ENCODE assay signal across 10 mouse cellular contexts in genomic region chr12:4905946-4906345, GRCm38 (mm10). TPM values are rescaled to one million over a fixed set of nuclear protein-coding genes. Genes with fewer than 3 reads are reported as not detected.
DNase-seq lines count a peak whose midpoint lies in the region; ATAC-seq and TF ChIP-seq lines count a peak whose summit lies in the region.
"Had no signal": no experiment of that assay in that cellular context is flagged by ENCODE, and none has a peak within 500 bp of the region (broad histone marks: within the 10 kb centered on the region; RNA-seq: fewer than 3 reads in every experiment).

No protein-coding gene starts in this region.

- H3K27ac ChIP-seq in gastrocnemius, adult 2 months, result no peak overlapping the region
- H3K27ac ChIP-seq in CH12.LX (ENCODE audit: insufficient read depth, low read depth), result no peak overlapping the region
- peak overlapping the region; percentile 97; the same call in 1 of the 2 replicates for H3K27ac ChIP-seq in liver, embryonic 16.5 days (ENCODE audit: low read length)

- in situ Hi-C loops in CH12.LX (cut with MboI; ENCODE audit: low pct_ligation_motif_present, low pct_unique_long_range_greater_than_20kb, low sequenced_read_pairs), result loop anchor here (25.0 kb wide), 1 partner anchor 1344 kb away; the partner anchor contains the start of gene Dtnb

- intact Hi-C loops in gastrocnemius, adult 2 months (cut with DNase I), result no loop called here

- no peaks in the 10 kb centered on the region for H3K27me3 ChIP-seq in CH12.LX (replicated peaks)
- H3K27me3 ChIP-seq in liver, embryonic 16.5 days (ENCODE audit: control insufficient read depth, insufficient read depth, low read depth, low read length), result no peaks in the 10 kb centered on the region

- peaks cover 10% of the 10 kb centered on the region; the same call in 1 of the 2 replicates for H3K79me2 ChIP-seq in CH12.LX (replicated peaks; ENCODE audit: control insufficient read depth, extremely low read depth, insufficient read depth, poor library complexity, severe bottlenecking)

- DNase-seq in gastrocnemius, adult 2 months, result no peak
- no peak for DNase-seq in gastrocnemius, postnatal 10 days
- DNase-seq in CH12.LX (ENCODE audit: extremely low read depth), result no peak
- peak; percentile 55 for DNase-seq in brain, adult 2 months (ENCODE audit: low read depth, low spot score)
- DNase-seq in frontal cortex, postnatal 25 days (ENCODE audit: low spot score in 2 of 2), result no peak
- no peak for DNase-seq in frontal cortex, postnatal 14 days (ENCODE audit: low spot score in 2 of 2)
- no peak for DNase-seq in left cerebral cortex, adult 11 months (ENCODE audit: low spot score)
- DNase-seq: adrenal gland, postnatal 10 days; kidney, postnatal 10 days had no signal

- WGBS in liver, embryonic 16.5 days (ENCODE audit: insufficient replicate concordance), result 53% methylated on average over 7 of the region's 7 CpGs

- H3K36me3 ChIP-seq in CH12.LX (replicated peaks in 1 of 2; ENCODE audit: control insufficient read depth in 1 of 2, insufficient read depth in 1 of 2, low read length in 1 of 2), result peaks cover 3 to 21% of the 10 kb centered on the region in 2 experiments
- peaks cover 5% of the 10 kb centered on the region; the same call in 1 of the 2 replicates for H3K36me3 ChIP-seq in liver, embryonic 16.5 days (ENCODE audit: control insufficient read depth, insufficient read depth)

- no peak for ATAC-seq in liver, embryonic 16.5 days (ENCODE audit: low read depth)

- H3K9ac ChIP-seq in CH12.LX (ENCODE audit: insufficient read depth, low read depth), result no peak overlapping the region
- peak overlapping the region; percentile 99 for H3K9ac ChIP-seq in liver, embryonic 16.5 days (ENCODE audit: low read depth, low read length)

- no peak for TF ChIP-seq POLR2A in CH12.LX (IDR thresholded peaks at IDR 0.05; ENCODE audit: low read depth, low read length)

- dilution Hi-C loops in CH12.LX (cut with MboI; ENCODE audit: extremely low pct_ligation_motif_present, extremely low pct_unique_long_range_greater_than_20kb, low sequenced_read_pairs), result no loop called here

- TF ChIP-seq RAD21 in CH12.LX (IDR thresholded peaks at IDR 0.05; ENCODE audit: low read depth, low read length), result no peak

- peak overlapping the region; percentile 82 for H3K4me2 ChIP-seq in CH12.LX (ENCODE audit: insufficient read depth, low read depth, poor library complexity, severe bottlenecking)
- H3K4me2 ChIP-seq in liver, embryonic 16.5 days (ENCODE audit: low read depth, low read length), result peak overlapping the region; percentile 87

- no peak for TF ChIP-seq EP300 in CH12.LX (IDR thresholded peaks at IDR 0.05; ENCODE audit: low read length)

- peaks cover 0 to 24% of the 10 kb centered on the region in 2 experiments; a peak in 2 of 4 replicates for H3K4me1 ChIP-seq in CH12.LX (ENCODE audit: control insufficient read depth in 1 of 2, insufficient read depth in 2 of 2)
- H3K4me1 ChIP-seq in liver, embryonic 16.5 days (ENCODE audit: control insufficient read depth, low read depth, low read length), result peaks cover 20% of the 10 kb centered on the region

- peak overlapping the region; percentile 83; the same call in 1 of the 2 replicates for H3K4me3 ChIP-seq in gastrocnemius, adult 2 months
- no peak overlapping the region for H3K4me3 ChIP-seq in CH12.LX (replicated peaks in 1 of 3; ENCODE audit: low read depth in 2 of 3, low read length in 2 of 3, poor library complexity in 1 of 3)
- H3K4me3 ChIP-seq in liver, embryonic 16.5 days (ENCODE audit: low read depth, low read length), result peak overlapping the region; percentile 95

- TF ChIP-seq CTCF in gastrocnemius, adult 2 months (IDR thresholded peaks at IDR 0.05), result no peak
- TF ChIP-seq CTCF in CH12.LX (conservative IDR thresholded peaks at IDR 0.05 in 1 of 2, IDR thresholded peaks at IDR 0.05 in 1 of 2; ENCODE audit: low read depth in 2 of 2, low read length in 2 of 2), result peak in 1 of 2 experiments; percentile 30; a peak in 2 of 4 replicates

- H3K9me3 ChIP-seq in CH12.LX (replicated peaks; ENCODE audit: low read length), result no peaks in the 10 kb centered on the region
- no peaks in the 10 kb centered on the region for H3K9me3 ChIP-seq in liver, embryonic 16.5 days (replicated peaks; ENCODE audit: control insufficient read depth, low read length)

TF ChIP-seq in CH12.LX, 34 proteins besides CTCF, POLR2A, EP300 and RAD21:
- TF ChIP-seq E2F4 (IDR thresholded peaks at IDR 0.05; ENCODE audit: insufficient replicate concordance, low read depth, low read length), result no peak

RNA-seq across cellular contexts. Expression of gene Ubxn2a, which starts 1.6 kb away (rescaled TPM):
- total RNA-seq in gastrocnemius, adult 2 months (2021), result 100 to 1,000 TPM; 128 to 133 TPM
- 10 to 100 TPM; 44.6 to 53.0 TPM for total RNA-seq in gastrocnemius, postnatal 10 days (2021)
- total RNA-seq in CH12.LX (2012; rRNA removed) (15.2 and 19.5 TPM in 2 replicates), CH12.LX (2014; rRNA removed) (25.4 and 28.5 TPM in 2 replicates)
- polyA plus RNA-seq in CH12.LX (2012; ENCODE audit: insufficient read length, low read depth), result 20.8 and 23.5 TPM in 2 replicates
- 20.9 and 23.2 TPM in 2 replicates for polyA plus RNA-seq in liver, embryonic 16.5 days (2015; fragmentation: Nextera tagmentation; extraction: Ambion mirVana)

RNA-seq across cellular contexts. Expression of gene Atad2b, which starts 11.2 kb away (rescaled TPM):
- 10 to 100 TPM; 15.0 to 16.6 TPM for total RNA-seq in gastrocnemius, adult 2 months (2021)
- 10 to 100 TPM; 25.5 to 28.7 TPM for total RNA-seq in gastrocnemius, postnatal 10 days (2021)
- total RNA-seq in CH12.LX (2012; rRNA removed) (6.5 and 7.3 TPM in 2 replicates), CH12.LX (2014; rRNA removed) (6.9 and 7.6 TPM in 2 replicates)
- 8.6 and 10.3 TPM in 2 replicates for polyA plus RNA-seq in CH12.LX (2012; ENCODE audit: insufficient read length, low read depth)
- 3.8 TPM in 2 replicates for polyA plus RNA-seq in liver, embryonic 16.5 days (2015; fragmentation: Nextera tagmentation; extraction: Ambion mirVana)

RNA-seq across cellular contexts. Expression of gene Mfsd2b, which starts 31.8 kb away (rescaled TPM):
- total RNA-seq in gastrocnemius, adult 2 months (2021), result under 1 TPM; 0.33 to 0.46 TPM
- total RNA-seq in gastrocnemius, postnatal 10 days (2021), result 1 to 10 TPM in 1 of 2 experiments, under 1 TPM in 1; 0.78 to 1.3 TPM
- total RNA-seq in CH12.LX (2012; rRNA removed), result 0.17 and 0.21 TPM in 2 replicates
- total RNA-seq in CH12.LX (2014; rRNA removed), result 0.05 TPM in 1 of 2 replicates, not detected in the other
- polyA plus RNA-seq in CH12.LX (2012; ENCODE audit: insufficient read length, low read depth), result 0.35 and 0.49 TPM in 2 replicates
- 60.8 and 63.3 TPM in 2 replicates for polyA plus RNA-seq in liver, embryonic 16.5 days (2015; fragmentation: Nextera tagmentation; extraction: Ambion mirVana)

Comparison
In these comparisons a context has a peak if more than half of its experiments do, and no peak if none do; other contexts are left out.
1. H3K4me3 ChIP-seq: peak in gastrocnemius, adult 2 months (single experiment) and liver, embryonic 16.5 days (single experiment); none in CH12.LX (0 of 3).